Mouse (Mus musculus) heart, postnatal 36 days (tissue): ENCODE results near the gene Plac1. TPM values are rescaled to one million over a fixed set of nuclear protein-coding genes. Genes with fewer than 3 reads are reported as not detected.
A peak's percentile ranks its signal among the peaks of the same experiment; 100 is the strongest.
"Not testable (repeated sequence)": the region's sequence is repeated elsewhere in the genome, so short reads cannot be mapped to it uniquely, and the experiment has no call there.

Experiments
- DNase-seq, 2 experiments: peaks; one replicate each; pipeline ENCODE4 v3.0.0; 2021 to 2022
- intact Hi-C: fragments of 180-260 bp; cut with DNase I; formaldehyde crosslinking; loops from one replicate; pipeline ENCODE4 v1.15.1; 2025
- microRNA-seq, 2 experiments: library from miRNA; unstranded; fragments of <30 nt; microRNA quantifications; one replicate each; pipeline ENCODE4 v1.2.0; 2021; ENCODE audit warnings: borderline number of aligned reads in 2 of 2
- total RNA-seq, 2 experiments: library from RNA; stranded (reverse); gene quantifications; 2 replicates each; pipeline ENCODE4 v1.2.3; 2021

Gene Plac1
- total RNA-seq, 2 experiments from 2014 or later = not detected

DNA sequence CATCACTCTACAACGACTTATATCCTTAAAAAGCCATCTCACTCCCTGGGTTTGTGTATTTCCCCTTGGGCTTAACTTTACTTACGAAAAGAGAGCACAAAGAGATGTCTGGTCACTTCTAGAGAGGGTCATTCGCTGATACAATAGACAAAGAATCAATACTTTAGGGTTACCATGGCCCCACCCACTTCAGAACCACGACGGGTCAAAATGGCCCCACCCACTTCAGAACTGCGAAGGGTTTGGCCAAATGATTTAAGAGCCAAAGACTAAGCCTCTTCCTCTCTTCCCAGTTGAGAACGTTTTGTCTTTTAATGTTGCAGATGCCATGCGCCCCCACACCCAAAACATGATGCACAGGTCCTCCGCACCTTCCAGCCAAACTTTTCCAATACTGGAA is 184.1 kb downstream of the Plac1 start:
- intact Hi-C loops = loop anchor here (2.0 to 5.0 kb wide), 2 partner anchors 62 to 111 kb away; no protein-coding TSS in a partner anchor
- DNase-seq = peak in 1 of 2 experiments; percentile 18

DNA sequence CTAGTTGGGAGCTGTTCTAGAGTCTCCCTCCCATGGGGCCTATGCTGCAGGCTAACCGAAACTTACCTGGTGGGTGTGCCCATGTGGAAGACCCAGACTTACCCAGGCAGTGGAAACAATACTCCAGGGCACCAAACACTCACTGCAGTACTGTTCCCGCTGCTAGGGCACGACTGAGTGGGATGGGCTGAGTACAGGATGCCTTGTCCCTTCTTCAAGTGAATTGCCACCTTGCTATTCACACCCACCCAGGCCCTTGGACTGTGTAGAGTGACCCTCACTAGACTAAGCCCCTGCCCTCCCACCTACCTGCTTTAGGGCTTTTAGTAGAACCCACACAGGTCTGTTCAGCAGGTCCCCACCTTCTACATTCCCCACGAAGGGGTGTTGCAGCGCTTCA is 186.0 kb downstream of the Plac1 start:
- intact Hi-C loops = no loop called here

DNA sequence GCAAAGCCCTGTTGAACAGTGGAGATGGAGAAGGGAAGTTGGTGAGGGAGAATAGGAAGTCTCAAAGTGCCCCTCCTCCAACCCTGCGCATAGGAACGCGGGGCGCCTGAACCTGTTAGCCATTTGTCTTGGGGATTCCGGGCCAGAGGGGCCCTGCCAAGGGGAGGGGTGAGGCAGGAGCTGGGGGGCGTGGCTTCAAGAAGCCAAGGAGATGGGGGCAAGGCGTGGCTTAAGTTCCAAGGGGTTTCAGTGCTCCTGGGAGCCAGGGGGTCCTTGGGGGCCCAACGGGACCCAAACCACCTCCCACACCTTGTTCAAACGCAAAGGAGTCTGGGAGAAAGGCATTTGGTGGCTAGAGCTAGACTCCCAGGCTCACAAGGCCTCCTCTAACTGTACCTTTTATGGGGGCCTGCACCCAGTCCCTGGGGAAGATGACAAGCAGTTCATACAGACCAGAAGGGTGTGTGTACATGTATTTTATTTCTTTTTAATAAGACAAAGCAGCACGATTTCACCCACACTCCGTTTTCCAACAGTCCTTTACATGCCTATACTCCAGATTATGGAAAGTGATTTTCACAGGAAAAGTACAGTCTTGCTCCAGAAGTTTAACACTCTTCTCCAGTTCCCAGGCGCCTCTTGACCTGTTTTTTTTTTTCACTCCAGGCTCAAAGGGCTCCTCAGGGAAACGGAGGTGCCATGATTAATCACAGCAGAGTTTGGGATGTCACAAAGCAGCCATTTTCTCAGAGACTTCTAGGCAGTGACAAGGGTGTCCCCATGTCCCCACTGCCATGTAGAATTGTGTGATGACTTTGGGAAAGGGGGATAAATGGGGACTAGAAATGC is 187.0 kb downstream of the Plac1 start:
- DNase-seq = no peak
- intact Hi-C loops = no loop called here

More for the DNA sequence above, 186.0 kb downstream of the Plac1 start:
- DNase-seq = no peak

DNA sequence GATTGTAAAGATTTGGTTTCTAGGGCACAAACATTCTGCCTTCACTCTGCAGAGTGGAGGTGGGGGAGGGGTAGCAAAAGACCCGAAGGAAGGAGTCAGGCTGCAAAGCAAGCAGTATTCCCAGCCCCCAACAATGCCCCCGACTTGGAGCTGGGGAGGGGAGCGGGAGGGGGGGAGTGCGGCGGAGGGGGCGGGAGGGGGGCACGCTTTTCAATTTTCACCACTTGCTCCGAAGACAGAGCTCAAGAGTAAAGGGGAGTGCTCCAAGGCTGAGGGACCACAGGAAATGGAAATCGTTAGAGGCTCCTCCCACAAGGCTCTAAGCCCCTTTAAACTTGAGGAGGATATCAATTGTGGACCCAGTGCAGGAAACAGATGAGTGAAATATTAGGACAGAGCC is 189.6 kb downstream of the Plac1 start:
- DNase-seq = no peak
- intact Hi-C loops = no loop called here

DNA sequence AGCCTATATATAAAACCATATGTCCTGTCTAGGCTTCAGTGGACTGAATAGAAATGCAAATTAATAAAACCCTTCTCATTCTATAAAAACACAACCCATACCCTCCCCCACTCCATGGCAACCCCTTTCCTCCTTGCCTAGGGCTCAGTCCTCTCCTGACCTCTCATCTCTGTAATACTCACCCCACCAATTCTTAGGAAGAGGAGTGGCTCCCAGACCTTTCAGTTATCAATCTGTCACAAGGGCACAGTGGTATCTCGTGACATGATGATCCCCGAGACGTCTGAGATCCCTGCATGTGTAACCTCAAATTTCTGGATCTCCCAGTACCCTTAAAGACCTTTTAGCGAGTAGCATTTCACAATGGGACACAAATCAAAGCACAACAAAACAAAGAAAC is 190.7 kb downstream of the Plac1 start:
- intact Hi-C loops = no loop called here
- DNase-seq = no peak

DNA sequence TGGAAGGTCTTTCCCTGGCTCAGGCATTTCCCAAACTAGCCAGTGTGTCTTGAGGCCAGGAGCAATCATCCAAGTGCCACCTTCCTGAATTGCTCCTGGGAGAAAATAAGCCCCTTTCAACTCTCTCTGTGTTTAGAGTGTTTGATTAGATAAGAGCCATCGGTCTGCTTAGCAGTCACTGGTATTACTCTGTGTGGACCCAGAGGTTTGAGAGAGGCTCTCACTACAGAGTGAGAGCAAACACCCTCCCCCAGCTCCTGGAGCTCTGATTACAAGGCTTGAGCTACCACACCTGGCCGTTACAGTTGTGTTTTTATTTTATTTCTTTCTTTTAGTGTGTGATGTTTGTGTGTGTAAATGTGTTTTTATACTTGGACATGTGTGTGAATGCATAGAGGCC is 193.0 kb downstream of the Plac1 start:
- intact Hi-C loops = no loop called here
- no peak for DNase-seq

DNA sequence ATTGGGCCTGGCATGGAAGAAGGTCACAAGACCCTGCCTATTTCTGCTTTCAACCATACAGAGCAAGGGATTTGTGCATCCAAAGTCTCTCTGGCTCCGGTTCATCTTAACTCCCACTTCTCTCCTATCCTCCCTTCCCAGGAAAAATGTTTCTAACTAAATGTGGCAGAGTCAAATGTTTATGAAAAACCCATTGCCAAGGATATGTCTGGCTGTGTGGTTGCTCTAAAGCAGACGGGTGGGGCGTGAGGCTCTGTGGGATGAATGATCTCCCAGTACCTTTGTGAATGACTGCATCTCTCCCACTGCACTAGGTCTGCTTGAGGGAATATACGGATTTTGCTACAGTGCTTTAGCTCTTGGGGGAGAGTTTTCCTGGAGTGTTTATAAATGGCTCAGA is 193.9 kb downstream of the Plac1 start:
- no peak for DNase-seq
- intact Hi-C loops = no loop called here

DNA sequence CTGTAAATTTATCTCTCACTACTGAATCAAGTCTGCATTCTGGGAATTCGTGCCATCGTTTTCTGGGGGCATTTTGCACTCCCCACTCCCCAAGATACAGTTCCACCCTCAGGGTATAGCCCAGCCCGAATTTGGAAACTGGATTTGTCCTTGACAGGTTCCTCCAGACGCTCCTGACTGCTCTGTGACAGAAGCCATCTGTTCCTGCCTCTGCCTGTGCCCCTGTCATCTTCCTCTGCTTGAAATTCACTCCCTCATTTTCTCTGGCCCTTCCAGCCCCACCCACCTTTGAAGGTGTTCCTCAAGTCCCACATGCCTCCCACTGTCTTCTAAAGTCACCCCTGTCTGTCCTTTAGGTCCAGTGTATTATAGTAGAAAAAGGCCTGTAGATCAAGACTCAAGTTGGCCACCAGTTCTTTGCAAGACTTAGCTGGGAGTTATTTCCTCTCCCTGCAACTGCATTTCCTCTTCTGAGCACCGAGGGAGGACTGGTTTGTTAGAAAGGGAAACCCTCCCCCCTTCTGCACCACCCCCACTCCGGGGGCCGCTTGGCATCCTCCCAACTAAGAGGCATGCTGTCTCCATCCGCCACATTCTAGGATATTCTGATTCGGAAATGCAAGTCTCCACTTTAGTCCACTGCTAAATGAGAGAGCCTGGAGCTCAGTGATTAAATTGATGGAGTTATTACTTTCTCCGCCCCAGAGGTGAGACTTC is 194.6 kb downstream of the Plac1 start:
- intact Hi-C loops = no loop called here
- peak; percentile 22 to 33 for DNase-seq

DNA sequence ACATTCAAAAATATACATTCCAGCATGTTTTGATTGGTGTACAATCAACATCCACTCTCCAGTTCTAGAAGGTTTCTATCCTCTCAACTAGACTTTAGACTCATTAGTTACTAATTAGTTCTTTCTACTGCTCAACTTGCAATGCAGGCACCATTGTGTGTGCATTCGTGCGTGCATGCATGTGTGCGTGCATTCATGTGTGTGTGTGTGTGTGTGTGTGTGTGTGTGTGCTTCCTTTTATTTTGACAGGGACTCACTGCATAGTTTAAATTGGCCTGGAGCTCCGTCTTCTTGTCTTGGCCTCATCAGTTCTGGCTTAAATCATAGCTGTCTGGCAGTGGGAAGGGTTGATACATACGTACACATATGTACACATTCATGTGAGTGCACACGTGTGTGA is 198.9 kb downstream of the Plac1 start:
- DNase-seq = no peak
- intact Hi-C loops = no loop called here

DNA sequence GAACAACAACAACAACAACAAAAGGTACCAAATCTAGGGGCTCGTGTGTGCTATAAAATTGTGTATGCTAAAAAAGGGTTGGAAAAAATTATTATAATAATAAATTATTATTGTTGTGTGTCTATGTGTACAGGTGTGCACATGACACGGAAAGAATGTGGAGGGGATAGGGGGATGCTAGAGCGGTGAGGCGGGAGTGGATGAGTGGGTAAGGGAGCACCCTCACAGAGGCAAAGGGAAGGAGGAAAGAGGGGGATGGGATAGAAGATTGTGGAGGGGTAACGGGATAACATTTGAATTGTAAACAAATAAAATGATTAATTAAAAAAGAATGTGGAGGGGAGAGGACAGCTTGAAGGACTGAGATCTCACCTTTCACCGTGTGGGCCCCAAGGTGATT is 199.8 kb downstream of the Plac1 start:
- intact Hi-C loops = no loop called here
- no peak for DNase-seq

DNA sequence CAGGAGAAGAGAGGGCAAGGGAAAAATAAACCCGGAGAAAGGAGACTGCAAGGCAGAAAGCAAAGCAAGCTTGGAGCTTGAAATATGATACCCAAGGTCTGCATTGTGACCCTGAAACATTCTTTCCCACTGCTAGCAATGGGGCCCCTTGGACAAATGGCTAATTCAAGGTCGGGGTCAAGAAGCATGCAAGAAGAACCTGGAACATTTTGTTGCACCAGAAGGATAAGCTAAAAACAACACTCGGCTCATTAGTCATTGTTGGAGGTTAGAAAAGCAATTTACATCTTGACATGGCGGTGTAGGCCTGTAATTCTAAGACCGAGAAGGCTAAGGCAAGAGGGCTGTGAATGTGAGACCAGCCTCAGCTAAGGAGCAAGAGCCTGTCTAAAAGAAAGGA is 200.3 kb downstream of the Plac1 start:
- intact Hi-C loops = no loop called here
- no peak for DNase-seq

DNA sequence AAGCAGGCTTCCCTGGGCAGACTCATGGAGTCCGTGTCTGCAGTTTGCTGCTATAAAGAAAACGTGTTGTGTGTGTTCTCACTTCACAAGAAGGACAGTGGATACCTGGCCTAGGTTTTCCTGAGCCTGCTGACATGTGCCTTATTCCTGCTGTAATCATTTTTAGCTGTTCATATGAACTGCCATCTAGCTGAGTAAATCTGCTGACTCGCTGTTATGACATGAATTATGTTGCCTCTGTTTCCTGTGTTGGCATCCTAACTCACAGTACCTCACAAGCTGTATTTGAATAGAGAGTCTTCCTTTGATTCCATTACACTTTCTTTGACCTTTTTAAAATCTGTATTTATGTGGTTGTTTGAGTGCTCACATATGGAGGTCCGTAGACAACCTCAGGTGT is 201.7 kb downstream of the Plac1 start:
- no peak for DNase-seq
- intact Hi-C loops = no loop called here

DNA sequence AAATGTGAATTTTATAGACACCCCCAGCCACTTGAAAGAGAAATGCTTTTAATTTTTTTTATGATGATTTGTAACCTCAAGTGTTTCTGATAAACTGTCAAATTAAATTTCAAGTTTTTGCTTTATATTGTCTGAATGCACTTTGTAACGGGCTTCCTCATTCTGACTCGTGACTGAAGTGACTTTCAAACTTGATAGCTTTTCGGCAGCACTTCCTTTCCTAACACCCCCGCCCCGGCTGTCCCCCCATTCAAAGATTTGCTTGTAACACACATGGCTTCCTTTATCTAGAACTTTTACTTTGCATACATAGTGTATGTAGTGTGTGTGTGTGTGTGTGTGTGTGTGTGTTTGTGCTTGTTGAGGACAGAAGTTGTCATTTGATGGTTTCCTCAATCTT is 210.4 kb downstream of the Plac1 start:
- DNase-seq = no peak
- intact Hi-C loops = no loop called here

DNA sequence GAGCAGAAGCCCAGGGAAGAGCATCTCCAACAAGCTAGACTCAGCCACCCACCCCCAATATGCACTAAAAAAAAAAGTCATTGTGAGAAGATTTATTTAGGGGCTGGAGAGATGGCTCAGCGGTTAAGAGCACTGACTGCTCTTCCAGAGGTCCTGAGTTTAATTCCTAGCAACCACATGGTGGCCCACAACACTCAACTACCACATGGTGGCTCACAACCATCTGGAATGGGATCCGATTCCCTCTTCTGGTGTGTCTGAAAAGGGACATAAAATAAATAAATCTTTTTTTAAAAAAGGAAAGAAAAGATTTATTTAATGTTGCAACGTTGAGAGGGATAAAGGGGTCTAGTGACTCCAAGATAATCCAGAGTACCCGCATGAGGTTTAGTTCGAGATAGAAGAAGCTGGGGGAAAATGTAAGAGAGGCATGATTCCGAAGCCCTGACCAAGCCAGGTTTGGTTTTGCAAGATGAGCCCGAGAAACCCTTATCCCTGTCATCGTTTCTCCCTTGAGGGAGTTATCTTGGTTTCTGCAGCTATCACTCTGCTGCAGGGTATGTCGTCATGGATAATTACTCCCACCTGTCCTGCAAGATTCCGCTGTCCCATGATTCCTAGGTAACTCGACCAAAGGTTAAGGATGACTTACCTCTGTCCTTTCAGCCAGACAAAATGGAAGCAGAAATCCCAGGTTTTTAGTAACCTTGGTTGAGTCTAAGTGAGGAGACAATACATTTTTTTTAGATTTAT is 214.3 kb downstream of the Plac1 start:
- intact Hi-C loops = loop anchor here (2.0 kb wide), 1 partner anchor 229 kb away; no protein-coding TSS in a partner anchor
- no peak for DNase-seq

DNA sequence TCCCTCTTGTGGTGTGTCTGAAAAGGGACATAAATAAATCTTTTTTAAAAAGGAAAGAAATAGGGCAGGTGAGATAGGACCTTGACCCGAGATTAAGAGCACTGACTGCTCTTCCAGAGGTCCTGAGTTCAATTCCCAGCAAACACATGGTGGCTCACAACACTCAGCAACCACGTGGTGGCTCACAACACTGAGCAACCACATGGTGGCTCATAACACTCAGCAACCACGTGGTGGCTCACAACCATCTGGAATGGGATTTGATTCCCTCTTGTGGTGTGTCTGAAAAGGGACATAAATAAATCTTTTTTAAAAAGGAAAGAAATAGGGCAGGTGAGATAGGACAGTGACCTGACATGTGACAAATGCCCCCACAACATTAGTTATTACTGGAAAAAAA is 215.6 kb downstream of the Plac1 start:
- not testable (repeated sequence) for DNase-seq
- intact Hi-C loops = loop anchor here (1.0 to 2.0 kb wide), 2 partner anchors 209 to 231 kb away; no protein-coding TSS in a partner anchor

DNA sequence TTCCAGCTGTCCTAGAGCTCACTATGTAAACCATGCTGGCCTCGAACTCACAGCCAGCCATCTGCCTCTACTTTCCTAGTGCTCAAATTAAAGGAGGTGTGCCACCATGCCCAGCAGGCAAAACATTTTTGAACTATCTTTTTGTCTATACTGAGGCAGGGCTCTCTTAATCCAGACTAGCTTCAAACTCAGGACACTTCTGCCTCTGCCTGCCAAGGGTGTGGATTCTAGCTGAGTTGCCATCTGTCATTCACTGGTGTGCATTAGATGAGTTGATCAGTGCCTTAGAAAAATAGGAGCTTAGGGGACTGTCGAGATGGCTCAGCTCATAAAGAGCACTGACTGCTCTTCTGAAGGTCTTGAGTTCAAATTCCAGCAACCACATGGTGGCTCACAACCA is 216.9 kb downstream of the Plac1 start:
- no peak for DNase-seq
- intact Hi-C loops = no loop called here

Small RNAs within 50 kb of the gene (microRNA-seq; reads per million reads assigned to microRNA genes)
- gene Mir322 (7,639 to 7,982 reads per million in 2 experiments), gene Mir351 (2,185 to 3,454 reads per million in 2 experiments), gene Mir450-1 (1.4 to 5.4 reads per million in 2 experiments), gene Mir450-2 (12.1 to 22.4 reads per million in 2 experiments), gene Mir450b (88.1 to 104 reads per million in 2 experiments), gene Mir503 (108 to 109 reads per million in 2 experiments), gene Mir542 (397 to 485 reads per million in 2 experiments)

Other genes starting within 250 kb of the Plac1 start
- 1 to 10 TPM; 2.5 to 3.5 TPM for gene Fam122b, start 29.7 kb upstream of the Plac1 start, total RNA-seq
- not detected for gene Fam122c, start 33.3 kb upstream of the Plac1 start, total RNA-seq
- 10 to 100 TPM; 45.2 to 48.3 TPM for gene Mospd1, start 130.4 kb upstream of the Plac1 start, total RNA-seq
- gene Etd, start 194.8 kb upstream of the Plac1 start, total RNA-seq = not detected